Mouse (Mus musculus): ENCODE measurements at regions not wholly inside any gene's neighbourhood (a gene's known extent, or its start where the extent isn't known, plus 50 kb on each side); places are given as distances from the start of the nearest gene placed in this dataset.
A peak's percentile ranks its signal among the peaks of the same experiment; 100 is the strongest.

GRCm38 (mm10) chr16:14800209-14800608 is 106.2 kb upstream of the Efcab1 start:
- DNase-seq (ENCODE audit: low read depth), result no peak

- peak; percentile 88 for DNase-seq (ENCODE audit: low read depth)
Measured at GRCm38 (mm10) chr16:14827008-14827407, 79.4 kb upstream of the Efcab1 start.

DNA sequence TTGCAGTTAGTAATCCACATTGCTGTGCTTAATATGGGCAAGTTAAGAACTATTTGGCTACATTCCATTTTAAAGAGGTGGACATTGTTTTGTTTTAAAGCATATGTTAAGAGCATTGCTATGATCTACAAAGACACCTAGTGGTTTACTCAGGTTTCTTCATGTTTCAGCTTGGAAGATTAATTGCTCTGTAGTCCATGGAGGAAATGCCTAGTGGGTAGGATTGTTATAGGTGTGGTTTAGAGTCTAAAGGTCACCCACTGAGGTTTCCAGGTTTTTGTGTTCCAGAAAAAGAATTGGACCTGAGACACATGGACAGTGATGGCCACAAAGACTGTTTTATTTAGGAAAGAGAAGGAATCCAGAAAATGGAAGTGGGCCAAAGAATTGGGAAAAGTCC is 65.6 kb upstream of the Efcab1 start:
- peak; percentile 18 for DNase-seq (ENCODE audit: low read depth)
